Mouse (Mus musculus): ENCODE data around the gene Prr29. TPM values are rescaled to one million over a fixed set of nuclear protein-coding genes. Genes with fewer than 3 reads are reported as not detected.

Gene Prr29
- 0.10 and 0.23 TPM in 2 replicates for polyA plus RNA-seq (2012)

GRCm38 (mm10) chr11:106365366-106365765, at the start of gene Prr29:
Prr29 (plus strand) TSS chr11:106365472.

GRCm38 (mm10) chr11:106353188-106353587, 12.1 kb upstream of the Prr29 start, which contains the start of gene Scn4a:
Scn4a (minus strand) TSS chr11:106353288.

GRCm38 (mm10) chr11:106387791-106388216, 22.5 kb downstream of the Prr29 start, which contains the start of gene Icam2:
Icam2 (minus strand) TSS chr11:106388075.

Other genes starting within 250 kb of the Prr29 start
- gene Gm10840, start 204.6 kb upstream of the Prr29 start, polyA plus RNA-seq (2012): 0.62 TPM in 1 of 2 replicates, not detected in the other
- gene Limd2, start 204.6 kb upstream of the Prr29 start, polyA plus RNA-seq (2012): 189 and 236 TPM in 2 replicates
- gene Strada, start 163.3 kb upstream of the Prr29 start, polyA plus RNA-seq (2012): 42.4 and 43.4 TPM in 2 replicates
- 3.2 and 4.1 TPM in 2 replicates for gene Ccdc47, start 149.1 kb upstream of the Prr29 start, polyA plus RNA-seq (2012)
- 27.1 and 41.4 TPM in 2 replicates for gene Ddx42, start 148.5 kb upstream of the Prr29 start, polyA plus RNA-seq (2012)
- gene Ftsj3, start 109.4 kb upstream of the Prr29 start, polyA plus RNA-seq (2012): 12.7 and 18.5 TPM in 2 replicates
- 51.2 and 64.3 TPM in 2 replicates for gene Psmc5, start 109.3 kb upstream of the Prr29 start, polyA plus RNA-seq (2012)
- 138 and 142 TPM in 2 replicates for gene Smarcd2, start 92.5 kb upstream of the Prr29 start, polyA plus RNA-seq (2012)
- gene Tcam1, start 88.8 kb upstream of the Prr29 start, polyA plus RNA-seq (2012): 0.21 and 0.33 TPM in 2 replicates
- gene Gh, start 63.6 kb upstream of the Prr29 start, polyA plus RNA-seq (2012): not detected in 2 replicates
- 6.0 and 10.1 TPM in 2 replicates for gene Cd79b, start 50.7 kb upstream of the Prr29 start, polyA plus RNA-seq (2012)
- gene Scn4a, start 12.2 kb upstream of the Prr29 start, polyA plus RNA-seq (2012): 0.07 and 0.17 TPM in 2 replicates
- 42.6 and 44.4 TPM in 2 replicates for gene Icam2, start 22.6 kb downstream of the Prr29 start, polyA plus RNA-seq (2012)
- gene Ern1, start 122.4 kb downstream of the Prr29 start, polyA plus RNA-seq (2012): 26.2 and 34.6 TPM in 2 replicates
- 19.8 and 21.2 TPM in 2 replicates for gene Tex2, start 248.0 kb downstream of the Prr29 start, polyA plus RNA-seq (2012)

All from megakaryocyte-erythroid progenitor cell, adult 5 weeks (primary cell).